Mouse (Mus musculus): Measurements from ENCODE around the gene Vps13d. TPM values are rescaled to one million over a fixed set of nuclear protein-coding genes. Genes with fewer than 3 reads are reported as not detected.

The Vps13d gene
- total and polyA plus RNA-seq, 3 experiments, result 9.4 to 9.8 (median 9.7) TPM

GRCm38 (mm10) chr4:145025409-145025762 is 169.4 kb downstream of the Vps13d start:
- in situ Hi-C loops (cut with MboI; ENCODE audit: low pct_ligation_motif_present, low pct_unique_long_range_greater_than_20kb, low sequenced_read_pairs) (no loop called here), dilution Hi-C loops (cut with MboI; ENCODE audit: extremely low pct_ligation_motif_present, extremely low pct_unique_long_range_greater_than_20kb, low sequenced_read_pairs) (no loop called here)
- no peak overlapping the region for H3K4me3 ChIP-seq (replicated peaks in 1 of 3; ENCODE audit: low read depth in 2 of 3, low read length in 2 of 3, poor library complexity in 1 of 3)
- H3K4me2 ChIP-seq (ENCODE audit: insufficient read depth, low read depth, poor library complexity, severe bottlenecking), result no peak overlapping the region
- DNase-seq (ENCODE audit: extremely low read depth), result no peak
- H3K9ac ChIP-seq (ENCODE audit: insufficient read depth, low read depth), result no peak overlapping the region
- H3K4me1 ChIP-seq (ENCODE audit: control insufficient read depth in 1 of 2, insufficient read depth in 2 of 2), result peaks cover 0 to 7% of the 10 kb centered on the region in 2 experiments; a peak in 1 of 4 replicates
- no peaks in the 10 kb centered on the region for H3K79me2 ChIP-seq (replicated peaks; ENCODE audit: control insufficient read depth, extremely low read depth, insufficient read depth, poor library complexity, severe bottlenecking)
- H3K9me3 ChIP-seq (replicated peaks; ENCODE audit: low read length), result no peaks in the 10 kb centered on the region
- peaks cover 0 to 36% of the 10 kb centered on the region in 2 experiments for H3K36me3 ChIP-seq (replicated peaks in 1 of 2; ENCODE audit: control insufficient read depth in 1 of 2, insufficient read depth in 1 of 2, low read length in 1 of 2)
- TF ChIP-seq KAT2A (IDR thresholded peaks at IDR 0.05; ENCODE audit: insufficient replicate concordance, low read length) (no peak), MYC (IDR thresholded peaks at IDR 0.05; ENCODE audit: low read depth, low read length) (no peak)
- H3K27me3 ChIP-seq (replicated peaks), result no peaks in the 10 kb centered on the region
- no peak overlapping the region for H3K27ac ChIP-seq (ENCODE audit: insufficient read depth, low read depth)

DNA sequence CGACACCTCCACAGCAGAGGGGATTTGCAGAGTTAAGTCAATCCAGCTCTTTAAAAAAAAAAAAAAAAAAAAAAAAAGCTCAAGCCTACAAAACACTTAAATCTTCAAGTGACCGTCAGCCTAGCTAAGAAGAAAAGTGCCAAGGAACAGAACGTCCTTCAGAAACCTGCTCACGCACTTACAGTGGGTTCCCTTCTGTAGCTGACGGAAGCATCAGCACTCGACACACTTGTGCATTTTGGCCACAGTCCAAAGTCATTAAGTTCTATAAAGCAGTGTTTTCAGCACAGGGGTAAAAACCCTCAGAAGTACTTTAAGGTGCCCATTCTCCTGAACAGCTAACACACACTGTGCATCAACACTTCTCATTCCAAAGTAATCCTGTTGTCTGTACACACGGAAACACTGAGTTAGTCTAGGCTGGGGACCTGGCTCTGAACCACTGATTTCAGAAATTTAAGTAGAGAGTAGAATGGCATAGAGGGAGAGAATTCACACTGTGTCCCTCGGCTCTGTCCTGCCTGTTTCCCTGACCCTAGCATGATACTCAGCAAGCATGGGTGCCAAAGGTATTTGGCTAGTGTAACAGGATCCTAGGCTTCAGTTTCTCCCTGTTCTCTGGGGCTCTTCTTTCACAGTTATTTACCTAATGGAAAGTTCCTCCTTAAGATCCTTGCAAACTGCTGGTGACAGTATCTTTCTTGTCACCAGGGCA is 170.0 kb downstream of the Vps13d start:
- H3K27me3 ChIP-seq (replicated peaks), result no peaks in the 10 kb centered on the region
- no peak overlapping the region for H3K27ac ChIP-seq (ENCODE audit: insufficient read depth, low read depth)
- H3K36me3 ChIP-seq (replicated peaks in 1 of 2; ENCODE audit: control insufficient read depth in 1 of 2, insufficient read depth in 1 of 2, low read length in 1 of 2), result peaks cover 0 to 35% of the 10 kb centered on the region in 2 experiments
- H3K4me1 ChIP-seq (ENCODE audit: control insufficient read depth in 1 of 2, insufficient read depth in 2 of 2), result peaks cover 0 to 12% of the 10 kb centered on the region in 2 experiments; a peak in 2 of 4 replicates
- dilution Hi-C loops (cut with MboI; ENCODE audit: extremely low pct_ligation_motif_present, extremely low pct_unique_long_range_greater_than_20kb, low sequenced_read_pairs) (no loop called here), in situ Hi-C loops (cut with MboI; ENCODE audit: low pct_ligation_motif_present, low pct_unique_long_range_greater_than_20kb, low sequenced_read_pairs) (no loop called here)
- no peak overlapping the region for H3K4me2 ChIP-seq (ENCODE audit: insufficient read depth, low read depth, poor library complexity, severe bottlenecking)
- no peaks in the 10 kb centered on the region for H3K9me3 ChIP-seq (replicated peaks; ENCODE audit: low read length)
- DNase-seq (ENCODE audit: extremely low read depth), result no peak
- no peak overlapping the region for H3K4me3 ChIP-seq (replicated peaks in 1 of 3; ENCODE audit: low read depth in 2 of 3, low read length in 2 of 3, poor library complexity in 1 of 3)
- H3K79me2 ChIP-seq (replicated peaks; ENCODE audit: control insufficient read depth, extremely low read depth, insufficient read depth, poor library complexity, severe bottlenecking), result no peaks in the 10 kb centered on the region
- H3K9ac ChIP-seq (ENCODE audit: insufficient read depth, low read depth), result no peak overlapping the region
- no peak for TF ChIP-seq CTCF (conservative IDR thresholded peaks at IDR 0.05 in 1 of 2, IDR thresholded peaks at IDR 0.05 in 1 of 2; ENCODE audit: low read depth in 2 of 2, low read length in 2 of 2)
- TF ChIP-seq EP300 (IDR thresholded peaks at IDR 0.05; ENCODE audit: low read length), result no peak
- TF ChIP-seq MEF2A (IDR thresholded peaks at IDR 0.05; ENCODE audit: borderline replicate concordance, low read depth, low read length), result no peak
- no peak for TF ChIP-seq MAFK (IDR thresholded peaks at IDR 0.05; ENCODE audit: insufficient replicate concordance, low read length)
- no peak for TF ChIP-seq UBTF (IDR thresholded peaks at IDR 0.05; ENCODE audit: low read depth, low read length)
- no peak for TF ChIP-seq E2F4 (IDR thresholded peaks at IDR 0.05; ENCODE audit: insufficient replicate concordance, low read depth, low read length)
- TF ChIP-seq ELF1 (IDR thresholded peaks at IDR 0.05; ENCODE audit: low read depth, low read length), result no peak
- no peak for TF ChIP-seq POLR2A (IDR thresholded peaks at IDR 0.05; ENCODE audit: low read depth, low read length)
- no peak for TF ChIP-seq JUN (IDR thresholded peaks at IDR 0.05; ENCODE audit: insufficient read depth, low read depth, low read length)
- TF ChIP-seq MXI1 (IDR thresholded peaks at IDR 0.05; ENCODE audit: low read depth, low read length), result no peak
- no peak for TF ChIP-seq KAT2A (IDR thresholded peaks at IDR 0.05; ENCODE audit: insufficient replicate concordance, low read length)
- TF ChIP-seq TBP (conservative IDR thresholded peaks at IDR 0.05; ENCODE audit: low read depth, low read length), result no peak
- no peak for TF ChIP-seq RCOR1 (conservative IDR thresholded peaks at IDR 0.05; ENCODE audit: low read depth, low read length)
- TF ChIP-seq GABPA (IDR thresholded peaks at IDR 0.05; ENCODE audit: insufficient replicate concordance, low read depth, low read length), result no peak

All from CH12.LX (cell line).